Mouse (Mus musculus) heart, embryonic 12.5 days (tissue): ENCODE measurements at regions not wholly inside any gene's neighbourhood (a gene's known extent, or its start where the extent isn't known, plus 50 kb on each side); places are given as distances from the start of the nearest gene placed in this dataset.

Experiments
- ATAC-seq: fragments of 200-750 bp; cut with Nextera tagmentation; 2 replicates; pipeline ENCODE4 v1.8.0; 2017; ENCODE audit warnings: moderate TSS enrichment, moderate library complexity; ENCODE audit not compliant: insufficient number of reproducible peaks, low FRiP score
- H3K27ac ChIP-seq: fragments of 300-500 bp; sonication (generic); 2 replicates; pipeline ENCODE4 v1.5.1; 2016; ENCODE audit warnings: mild to moderate bottlenecking, moderate library complexity; ENCODE audit not compliant: poor library complexity, severe bottlenecking
- H3K27me3 ChIP-seq: fragments of 300-500 bp; sonication (generic); replicated peaks from 2 replicates; pipeline ENCODE4 v1.6.1; 2016; ENCODE audit warnings: mild to moderate bottlenecking, moderate library complexity
- H3K36me3 ChIP-seq: fragments of 300-500 bp; sonication (generic); 2 replicates; pipeline ENCODE4 v1.6.1; 2016; ENCODE audit warnings: mild to moderate bottlenecking, moderate library complexity
- H3K4me1 ChIP-seq: fragments of 300-500 bp; sonication (generic); replicated peaks from 2 replicates; pipeline ENCODE4 v1.6.1; 2016; ENCODE audit warnings: mild to moderate bottlenecking
- H3K4me2 ChIP-seq: fragments of 300-500 bp; sonication (generic); 2 replicates; pipeline ENCODE4 v1.6.1; 2016; ENCODE audit warnings: mild to moderate bottlenecking, moderate library complexity
- H3K4me3 ChIP-seq: fragments of 300-500 bp; sonication (generic); 2 replicates; pipeline ENCODE4 v1.5.1; 2016; ENCODE audit warnings: mild to moderate bottlenecking
- H3K9ac ChIP-seq: fragments of 300-500 bp; sonication (generic); 2 replicates; pipeline ENCODE4 v1.6.1; 2016; ENCODE audit warnings: mild to moderate bottlenecking, moderate library complexity
- H3K9me3 ChIP-seq: fragments of 300-500 bp; sonication (generic); replicated peaks from 2 replicates; pipeline ENCODE4 v1.6.1; 2016; ENCODE audit warnings: mild to moderate bottlenecking, moderate library complexity
- WGBS: fragments of 180-500 bp; shearing (Covaris S2); methylation state at CpG from one replicate; pipeline ENCODE4 v1.1.7; 2016; 5-methylcytosine and 5-hydroxymethylcytosine counted together

DNA sequence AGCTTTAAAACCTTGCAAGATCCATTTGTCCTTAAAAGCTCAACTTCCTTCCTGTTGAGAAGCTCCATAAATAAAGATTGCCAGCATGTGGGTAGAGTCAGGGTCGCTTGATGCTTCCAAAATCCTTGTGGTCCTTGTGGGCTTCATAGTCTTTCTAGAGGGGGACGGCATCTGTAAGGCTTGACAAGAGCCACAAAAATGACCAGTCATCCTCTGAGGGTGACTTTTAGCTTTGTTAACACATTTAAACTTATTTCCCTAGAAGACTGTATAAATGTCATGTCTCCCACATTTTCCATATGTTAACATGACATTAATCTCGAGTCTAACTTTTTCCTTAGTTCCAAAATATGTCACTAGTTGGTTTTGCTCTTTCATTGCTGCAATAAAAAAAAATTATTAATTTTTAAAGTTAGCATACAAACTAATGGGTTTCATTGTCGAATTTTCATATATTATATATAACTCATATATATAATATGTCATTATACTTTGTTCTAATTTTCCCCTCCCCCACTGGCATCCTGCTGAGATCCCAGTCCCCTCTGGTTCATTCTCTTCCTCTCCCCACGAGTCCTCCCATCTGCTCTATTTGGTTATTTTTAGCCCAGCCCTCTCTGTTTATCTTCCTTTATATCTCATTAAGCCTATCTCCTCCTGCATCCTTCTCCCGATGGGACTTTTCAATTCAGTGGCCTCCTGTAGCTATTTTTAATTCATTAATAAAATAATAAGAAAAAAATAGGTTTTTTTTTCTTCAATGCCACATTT, 199.3 kb upstream of the Cited2 start:
- no peaks in the 10 kb centered on the region for H3K36me3 ChIP-seq
- H3K4me2 ChIP-seq = no peak overlapping the region
- peaks cover 10% of the 10 kb centered on the region; the same call in 1 of the 2 replicates for H3K4me1 ChIP-seq
- H3K9me3 ChIP-seq = no peaks in the 10 kb centered on the region
- 56% methylated on average over 6 of the region's 6 CpGs for WGBS
- H3K4me3 ChIP-seq = no peak overlapping the region
- no peaks in the 10 kb centered on the region for H3K27me3 ChIP-seq
- H3K9ac ChIP-seq = no peak overlapping the region
- no peak overlapping the region for H3K27ac ChIP-seq
- no peak for ATAC-seq

DNA sequence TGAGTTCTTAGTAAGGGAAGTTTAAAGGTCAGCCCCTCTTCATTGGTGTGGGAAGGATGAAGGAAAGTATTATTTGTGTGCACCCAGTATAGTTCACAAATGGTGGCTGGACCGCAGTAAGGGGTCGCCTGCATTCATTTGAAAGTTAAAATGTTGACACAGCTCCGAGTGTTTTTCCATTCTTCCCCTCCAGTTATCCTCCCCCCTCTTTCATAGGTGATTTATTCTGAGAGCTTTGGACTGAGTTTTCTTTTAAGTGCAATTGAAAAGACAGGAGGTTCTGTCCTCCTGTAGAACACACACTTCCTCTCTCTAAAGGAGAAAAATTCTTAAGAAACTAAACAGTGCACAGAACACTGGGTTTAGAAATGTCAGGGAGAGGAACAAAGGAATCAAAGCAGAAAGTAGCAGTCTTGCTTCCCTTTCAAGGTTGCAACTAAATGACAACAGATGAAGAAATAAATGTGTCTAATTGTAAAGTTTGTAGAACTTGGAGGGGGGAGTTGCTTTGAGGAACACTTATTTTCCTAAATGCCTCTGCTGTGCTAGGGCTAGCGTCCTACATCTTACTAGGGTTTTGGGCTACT, 195.8 kb upstream of the Cited2 start:
- no peak for ATAC-seq
- no peaks in the 10 kb centered on the region for H3K36me3 ChIP-seq
- 81% methylated on average over 4 of the region's 4 CpGs for WGBS

DNA sequence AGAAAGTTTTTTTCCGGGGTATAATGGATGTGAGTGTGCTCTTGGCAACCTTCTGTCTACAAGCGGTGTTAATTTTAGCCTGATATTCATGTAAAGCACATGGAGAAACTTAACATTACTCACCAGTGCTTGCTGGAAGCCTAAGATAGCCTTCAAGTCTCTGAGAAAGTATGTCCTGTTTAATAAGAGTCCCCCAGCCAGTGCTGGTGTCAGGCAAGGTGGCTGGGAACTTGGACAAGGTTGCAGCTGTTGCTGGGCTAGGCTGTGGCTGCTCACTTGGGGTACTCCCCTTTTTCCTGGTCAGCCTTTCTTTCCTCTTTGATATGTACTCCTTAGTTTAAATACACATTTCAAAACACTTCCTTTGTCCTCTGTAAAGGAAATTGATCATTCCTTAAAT, 194.9 kb upstream of the Cited2 start:
- WGBS = 64% methylated on average over 2 of the region's 2 CpGs
- Histone ChIP-seq H3K27me3 (no peaks in the 10 kb centered on the region), H3K4me1 (peaks cover 18% of the 10 kb centered on the region), H3K36me3 (no peaks in the 10 kb centered on the region), H3K9me3 (no peaks in the 10 kb centered on the region), H3K4me3 (no peak overlapping the region), H3K27ac (no peak overlapping the region), H3K9ac (no peak overlapping the region), H3K4me2 (no peak overlapping the region)
- no peak for ATAC-seq

More for the DNA sequence above, 195.8 kb upstream of the Cited2 start:
- Histone ChIP-seq H3K9ac (no peak overlapping the region), H3K9me3 (no peaks in the 10 kb centered on the region), H3K4me2 (no peak overlapping the region), H3K4me1 (peaks cover 18% of the 10 kb centered on the region), H3K27ac (no peak overlapping the region), H3K27me3 (no peaks in the 10 kb centered on the region), H3K4me3 (no peak overlapping the region)

DNA sequence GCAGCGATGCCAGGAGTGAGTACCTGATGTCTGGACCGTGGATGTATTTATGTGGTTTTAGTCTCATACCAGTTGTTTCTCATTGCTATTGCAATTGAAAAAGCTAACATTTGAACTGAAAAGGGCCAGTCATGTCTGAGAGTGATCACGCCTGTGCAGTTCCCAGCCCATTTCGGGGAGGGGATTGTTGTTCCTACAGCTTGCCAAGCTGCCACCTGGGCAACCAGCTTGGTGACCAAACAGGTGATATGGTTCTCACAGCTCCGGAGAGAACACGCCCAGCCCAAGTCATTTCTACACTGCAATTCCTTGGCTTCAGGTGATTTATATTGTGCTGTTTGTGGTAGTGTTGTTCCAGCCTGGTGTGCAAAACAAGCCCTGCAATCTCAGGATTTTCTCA, 194.2 kb upstream of the Cited2 start:
- WGBS = 92% methylated on average over 6 of the region's 6 CpGs
- no peak for ATAC-seq
- H3K27me3 ChIP-seq = no peaks in the 10 kb centered on the region
- no peak overlapping the region for H3K4me2 ChIP-seq
- H3K4me1 ChIP-seq = peaks cover 18% of the 10 kb centered on the region
- no peak overlapping the region for H3K27ac ChIP-seq
- H3K9me3 ChIP-seq = no peaks in the 10 kb centered on the region
- no peaks in the 10 kb centered on the region for H3K36me3 ChIP-seq
- H3K9ac ChIP-seq = no peak overlapping the region
- H3K4me3 ChIP-seq = no peak overlapping the region

DNA sequence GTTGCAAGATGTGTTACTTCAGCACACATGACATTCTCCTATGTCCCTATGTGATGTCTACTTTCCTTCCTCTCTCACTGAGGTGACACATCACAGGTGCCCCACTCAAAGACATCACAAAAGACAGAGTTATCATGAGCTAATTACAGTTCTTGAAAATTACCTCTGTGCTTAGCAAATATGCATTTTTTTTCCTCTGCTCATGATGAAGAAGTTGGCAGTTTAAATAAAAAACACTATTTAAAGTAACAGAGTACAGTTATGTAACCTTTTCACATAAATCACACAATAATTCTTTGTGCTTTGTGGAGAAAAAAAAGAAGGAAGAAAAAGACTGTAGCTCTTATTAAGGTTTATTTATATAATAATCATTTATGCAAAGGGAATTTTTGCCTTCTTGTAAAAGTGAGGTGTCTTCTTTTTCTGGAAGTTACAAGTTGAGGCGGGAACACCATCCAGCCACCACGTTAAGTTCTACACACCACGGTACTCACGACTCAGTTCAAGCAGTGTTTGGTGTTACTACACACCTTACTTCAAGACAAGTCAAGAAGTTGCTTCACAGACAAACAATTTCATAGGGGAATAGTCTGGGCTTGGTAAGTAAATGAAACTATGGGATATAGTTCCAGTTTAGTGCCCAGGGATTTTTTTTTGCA, 193.0 kb upstream of the Cited2 start:
- H3K9ac ChIP-seq = no peak overlapping the region
- no peak overlapping the region for H3K4me3 ChIP-seq
- no peaks in the 10 kb centered on the region for H3K36me3 ChIP-seq
- peaks cover 18% of the 10 kb centered on the region for H3K4me1 ChIP-seq
- no peaks in the 10 kb centered on the region for H3K27me3 ChIP-seq
- H3K27ac ChIP-seq = no peak overlapping the region
- ATAC-seq = no peak
- 94% methylated on average over 4 of the region's 4 CpGs for WGBS
- no peaks in the 10 kb centered on the region for H3K9me3 ChIP-seq
- H3K4me2 ChIP-seq = no peak overlapping the region

DNA sequence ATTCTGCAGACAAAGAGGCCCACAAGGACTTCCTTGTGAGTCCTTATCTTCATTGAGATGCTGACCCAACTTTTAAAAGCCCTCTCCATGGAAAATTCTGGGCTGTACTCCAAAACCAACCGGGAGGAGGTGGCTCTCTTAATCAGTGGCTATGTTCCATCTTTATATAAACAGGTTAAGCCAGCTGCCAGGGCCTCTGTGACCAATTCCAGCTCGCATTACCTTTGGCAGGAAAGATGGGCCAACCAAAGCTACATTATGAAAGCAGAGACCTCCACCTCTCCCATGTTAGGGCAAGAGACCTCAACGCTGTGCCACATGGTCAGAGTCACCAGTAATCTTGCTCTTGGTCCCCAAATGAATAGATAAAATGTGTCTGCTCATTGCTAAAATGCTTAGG, 192.0 kb upstream of the Cited2 start:
- Histone ChIP-seq H3K9ac (no peak overlapping the region), H3K27me3 (no peaks in the 10 kb centered on the region), H3K36me3 (no peaks in the 10 kb centered on the region), H3K27ac (no peak overlapping the region), H3K4me3 (no peak overlapping the region), H3K9me3 (peaks cover 4% of the 10 kb centered on the region), H3K4me1 (peaks cover 18% of the 10 kb centered on the region), H3K4me2 (no peak overlapping the region)
- peak; percentile 45 for ATAC-seq
- 41% methylated on average over 3 of the region's 3 CpGs for WGBS

DNA sequence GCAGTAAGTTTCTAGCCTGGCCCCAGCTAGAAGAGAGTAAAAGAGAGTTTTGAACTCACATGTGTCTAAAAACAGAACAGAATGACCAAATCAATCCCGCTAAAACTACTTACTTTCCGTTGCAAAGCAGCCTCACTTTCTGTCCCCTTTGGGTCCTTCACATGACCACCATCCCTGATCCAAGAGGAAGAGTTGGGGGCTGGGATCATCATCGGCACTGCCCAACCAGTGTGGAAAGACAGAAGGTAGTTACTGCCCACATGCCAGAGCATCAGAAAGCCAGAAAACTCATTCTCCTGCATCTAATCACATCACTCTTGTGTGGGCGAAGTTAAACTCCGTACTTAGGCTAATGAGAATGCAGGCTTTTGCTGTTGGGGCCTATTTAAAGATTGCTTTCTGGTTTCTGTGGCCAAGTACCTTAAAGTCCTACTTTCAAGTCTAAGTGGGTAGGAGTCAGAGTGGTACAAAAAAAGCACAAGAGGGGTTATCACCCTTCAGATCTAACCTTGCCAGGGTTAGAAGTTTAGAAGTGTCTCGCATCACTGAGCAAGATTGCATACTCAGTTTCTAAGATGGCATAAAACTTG, 184.0 kb upstream of the Cited2 start:
- H3K9ac ChIP-seq = no peak overlapping the region
- 79% methylated on average over 6 of the region's 6 CpGs for WGBS
- H3K9me3 ChIP-seq = peaks cover 4% of the 10 kb centered on the region
- ATAC-seq = no peak
- no peak overlapping the region for H3K27ac ChIP-seq
- no peaks in the 10 kb centered on the region for H3K27me3 ChIP-seq
- H3K36me3 ChIP-seq = no peaks in the 10 kb centered on the region
- H3K4me1 ChIP-seq = peaks cover 18% of the 10 kb centered on the region
- no peak overlapping the region for H3K4me2 ChIP-seq
- H3K4me3 ChIP-seq = no peak overlapping the region

DNA sequence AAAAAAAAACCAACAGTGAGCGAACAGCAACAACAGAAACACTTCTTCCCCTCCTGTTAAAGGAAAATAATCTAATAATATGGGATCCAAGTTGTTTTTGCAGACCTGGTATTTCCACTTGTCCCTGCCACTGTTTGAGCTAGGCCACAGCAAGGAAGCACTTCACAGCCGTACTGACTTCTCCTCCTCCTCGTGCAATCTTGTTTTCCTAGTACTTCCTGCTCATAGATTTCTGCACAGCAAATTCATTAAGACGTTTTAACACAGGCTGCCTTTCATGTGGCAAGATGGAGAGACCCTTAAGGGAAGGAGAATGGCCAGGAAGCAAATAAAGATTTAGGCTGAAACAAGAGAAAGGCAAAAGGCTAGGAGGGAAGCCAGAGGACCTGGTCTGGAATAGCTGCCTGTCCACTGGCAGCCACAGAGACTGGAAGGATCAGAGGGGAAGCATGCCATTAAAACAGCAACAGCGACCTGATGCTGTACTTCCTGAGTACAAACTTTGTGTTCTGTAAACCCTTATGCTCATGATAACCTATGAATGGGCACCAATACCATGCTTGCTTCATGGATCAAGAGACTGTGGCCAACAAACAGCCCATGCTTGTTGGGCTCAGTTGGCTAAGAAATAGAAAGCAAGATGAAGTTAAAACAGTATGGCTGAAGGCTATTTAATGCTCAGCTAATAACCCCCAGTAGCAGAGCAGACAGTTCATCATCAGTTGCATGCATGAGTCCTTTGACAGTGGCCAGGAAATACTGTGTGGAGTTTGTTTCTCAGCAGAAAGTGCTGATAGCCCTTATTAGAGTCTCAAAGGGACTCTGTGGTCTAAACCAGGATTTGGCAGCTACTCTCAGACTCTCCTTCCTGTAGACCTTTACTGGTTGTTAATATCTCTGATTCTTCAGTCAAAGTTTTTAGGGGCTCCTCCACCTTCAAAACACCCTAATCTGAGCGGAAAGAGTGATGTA, 182.3 kb upstream of the Cited2 start:
- WGBS = 51% methylated on average over 6 of the region's 6 CpGs
- peaks cover under 1% of the 10 kb centered on the region; the same call in 1 of the 2 replicates for H3K9me3 ChIP-seq
- ATAC-seq = no peak

DNA sequence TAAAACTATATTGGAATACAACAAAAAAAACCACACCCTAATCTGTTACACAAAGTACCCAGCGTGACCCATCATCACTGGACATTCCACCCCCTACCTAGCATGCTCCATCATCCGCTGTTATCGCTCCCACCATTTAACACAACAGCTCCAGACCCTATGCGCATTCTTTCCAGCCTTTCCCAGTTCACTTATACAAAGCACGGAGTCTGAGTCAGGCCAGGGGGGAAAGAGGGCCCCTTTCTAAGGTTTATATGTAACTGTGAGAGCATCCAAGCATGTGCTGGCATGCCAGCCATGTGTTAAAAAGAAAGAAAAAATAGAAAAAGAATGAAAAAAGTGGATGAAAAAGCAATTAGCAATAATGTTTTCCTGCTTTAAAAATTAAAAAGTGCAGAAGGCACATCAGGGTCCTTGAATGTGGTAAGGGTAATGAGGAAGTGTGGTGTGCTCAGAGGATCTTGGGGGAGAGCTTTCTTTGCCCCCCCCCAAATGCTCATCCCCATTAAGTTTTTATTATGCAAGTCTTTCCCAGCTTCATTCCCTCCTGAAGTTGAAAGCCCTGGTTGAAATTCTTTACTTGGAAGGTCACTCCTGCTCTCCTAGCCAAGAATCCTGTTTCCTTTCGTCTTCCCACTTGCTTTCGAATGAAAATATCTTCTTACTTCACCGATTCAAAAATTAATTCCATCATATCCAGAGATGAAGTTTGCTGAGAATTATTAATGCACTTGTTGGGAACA, 180.7 kb upstream of the Cited2 start:
- ATAC-seq = no peak
- H3K9me3 ChIP-seq = no peaks in the 10 kb centered on the region
- H3K4me2 ChIP-seq = no peak overlapping the region
- H3K4me3 ChIP-seq = no peak overlapping the region
- 62% methylated on average over 8 of the region's 8 CpGs for WGBS
- H3K9ac ChIP-seq = no peak overlapping the region
- no peaks in the 10 kb centered on the region for H3K27me3 ChIP-seq
- H3K27ac ChIP-seq = no peak overlapping the region; the same call in 1 of the 2 replicates
- peaks cover 18% of the 10 kb centered on the region for H3K4me1 ChIP-seq
- H3K36me3 ChIP-seq = no peaks in the 10 kb centered on the region

More for the DNA sequence above, 182.3 kb upstream of the Cited2 start:
- Histone ChIP-seq H3K27me3 (no peaks in the 10 kb centered on the region), H3K36me3 (no peaks in the 10 kb centered on the region), H3K4me3 (no peak overlapping the region), H3K4me1 (peaks cover 18% of the 10 kb centered on the region), H3K27ac (peak overlapping the region; percentile 59), H3K4me2 (no peak overlapping the region), H3K9ac (no peak overlapping the region)

DNA sequence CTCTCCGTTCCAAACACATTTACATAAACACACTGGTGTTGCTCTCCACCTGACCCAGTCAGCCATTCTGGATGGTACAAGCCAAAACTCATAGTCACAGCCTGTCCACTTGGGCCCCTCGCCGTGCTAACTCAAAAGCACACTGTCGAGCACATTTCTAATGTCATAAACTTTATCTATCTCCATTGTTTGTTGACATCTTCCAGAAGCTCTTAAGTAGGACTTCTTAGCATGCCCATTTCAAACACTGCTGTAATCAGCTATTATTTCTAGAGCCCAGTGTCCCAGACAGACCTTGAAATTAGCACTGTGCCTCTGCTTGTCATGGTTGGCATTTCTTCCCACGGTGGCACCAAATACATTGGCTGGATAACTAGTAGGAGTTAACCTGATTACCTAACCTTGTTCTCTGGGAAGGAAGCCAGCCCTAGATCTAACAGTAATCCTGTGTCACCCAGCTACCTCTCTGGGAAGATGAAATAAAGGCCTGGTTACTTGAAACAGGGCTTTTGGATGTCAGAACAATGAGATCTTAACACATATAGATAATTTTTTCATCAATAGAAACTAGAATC, 180.1 kb upstream of the Cited2 start:
- no peak overlapping the region for H3K9ac ChIP-seq
- no peaks in the 10 kb centered on the region for H3K9me3 ChIP-seq
- no peak for ATAC-seq
- H3K27ac ChIP-seq = no peak overlapping the region; the same call in 1 of the 2 replicates
- no peaks in the 10 kb centered on the region for H3K36me3 ChIP-seq
- no peak overlapping the region for H3K4me3 ChIP-seq
- H3K4me1 ChIP-seq = peaks cover 18% of the 10 kb centered on the region
- 43% methylated on average over 5 of the region's 5 CpGs for WGBS
- H3K27me3 ChIP-seq = no peaks in the 10 kb centered on the region
- no peak overlapping the region for H3K4me2 ChIP-seq
